Mouse (Mus musculus): ENCODE data around the gene Plg. TPM values are rescaled to one million over a fixed set of nuclear protein-coding genes. Genes with fewer than 3 reads are reported as not detected.

The Plg gene
- polyA plus RNA-seq (2015; fragmentation: Nextera tagmentation; extraction: Ambion mirVana), result 0.16 and 2.0 TPM in 2 replicates

GRCm38 (mm10) chr17:12377981-12378705, at the start of gene Plg:
Plg (plus strand) TSS chr17:12378608.
- no peaks in the 10 kb centered on the region for H3K36me3 ChIP-seq
- no peak within 1 kb of the TSS for H3K4me3 ChIP-seq
- H3K9me3 ChIP-seq (replicated peaks), result no peaks in the 10 kb centered on the region
- H3K27ac ChIP-seq, result no peak within 1 kb of the TSS
- 88% methylated on average over 11 of the region's 11 CpGs for WGBS
- ATAC-seq (replicated peaks; ENCODE audit: insufficient number of reproducible peaks, insufficient read depth, low FRiP score, low read depth), result no peak
- H3K4me2 ChIP-seq, result no peak within 1 kb of the TSS
- no peaks in the 10 kb centered on the region for H3K27me3 ChIP-seq
- H3K9ac ChIP-seq, result no peak within 1 kb of the TSS
- no peaks in the 10 kb centered on the region for H3K4me1 ChIP-seq (replicated peaks)

GRCm38 (mm10) chr17:12335115-12335514, 43.3 kb upstream of the Plg start:
- WGBS, result 67% methylated on average over 6 of the region's 6 CpGs
- no peak for ATAC-seq (replicated peaks; ENCODE audit: insufficient number of reproducible peaks, insufficient read depth, low FRiP score, low read depth)
- Histone ChIP-seq H3K27me3 (no peaks in the 10 kb centered on the region), H3K4me2 (no peak overlapping the region), H3K4me3 (no peak overlapping the region), H3K36me3 (no peaks in the 10 kb centered on the region), H3K9ac (no peak overlapping the region), H3K9me3 (replicated peaks) (no peaks in the 10 kb centered on the region), H3K4me1 (replicated peaks) (peaks cover 8% of the 10 kb centered on the region; the same call in 1 of the 2 replicates), H3K27ac (no peak overlapping the region)

DNA sequence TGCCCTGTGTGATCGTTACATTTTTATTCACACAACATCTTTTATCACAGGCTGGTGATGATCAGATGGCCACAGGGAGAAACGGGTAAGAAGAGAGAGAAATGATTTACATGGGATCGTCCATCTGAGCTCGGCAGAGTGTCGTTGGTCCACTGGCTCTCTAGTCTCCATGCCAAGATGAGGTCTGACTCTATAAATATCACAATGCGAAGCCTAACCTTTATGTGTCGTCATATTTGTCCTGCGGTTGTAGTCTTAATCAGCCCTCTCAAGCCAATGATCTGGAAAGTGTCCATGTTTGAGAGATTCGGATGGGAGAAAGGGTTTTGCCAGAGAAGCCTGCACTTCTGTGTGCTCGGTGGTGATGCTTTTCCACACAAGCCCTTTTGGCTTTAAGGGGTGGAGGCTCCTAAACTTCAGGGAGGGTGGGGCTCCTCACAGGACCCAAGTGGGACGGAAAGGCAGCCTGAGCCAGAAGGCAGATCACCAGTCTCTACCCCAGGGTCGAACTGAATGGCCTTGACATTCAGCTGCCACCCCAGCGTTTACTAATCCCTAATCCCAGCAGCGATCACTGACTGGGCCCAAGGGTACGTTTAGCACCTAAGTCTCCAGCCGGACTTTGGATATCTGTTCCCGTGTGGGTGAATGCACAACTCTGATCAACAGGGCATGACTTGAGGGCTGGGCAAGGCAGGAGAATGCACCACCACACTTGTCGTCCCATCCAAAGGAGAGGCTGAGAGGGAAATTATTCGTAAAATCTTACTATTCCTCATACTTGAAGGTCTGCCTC, 42.1 kb upstream of the Plg start:
- no peaks in the 10 kb centered on the region for H3K36me3 ChIP-seq
- peak overlapping the region; percentile 39 for H3K4me2 ChIP-seq
- no peak overlapping the region for H3K9ac ChIP-seq
- no peaks in the 10 kb centered on the region for H3K9me3 ChIP-seq (replicated peaks)
- H3K27ac ChIP-seq, result peak overlapping the region; percentile 23
- ATAC-seq (replicated peaks; ENCODE audit: insufficient number of reproducible peaks, insufficient read depth, low FRiP score, low read depth), result 0 out of 2 replicates have a peak, but pooled peaks have one; percentile 58
- 58% methylated on average over 19 of the region's 19 CpGs for WGBS
- H3K4me3 ChIP-seq, result no peak overlapping the region
- H3K27me3 ChIP-seq, result no peaks in the 10 kb centered on the region
- peaks cover 8% of the 10 kb centered on the region; the same call in 1 of the 2 replicates for H3K4me1 ChIP-seq (replicated peaks)

DNA sequence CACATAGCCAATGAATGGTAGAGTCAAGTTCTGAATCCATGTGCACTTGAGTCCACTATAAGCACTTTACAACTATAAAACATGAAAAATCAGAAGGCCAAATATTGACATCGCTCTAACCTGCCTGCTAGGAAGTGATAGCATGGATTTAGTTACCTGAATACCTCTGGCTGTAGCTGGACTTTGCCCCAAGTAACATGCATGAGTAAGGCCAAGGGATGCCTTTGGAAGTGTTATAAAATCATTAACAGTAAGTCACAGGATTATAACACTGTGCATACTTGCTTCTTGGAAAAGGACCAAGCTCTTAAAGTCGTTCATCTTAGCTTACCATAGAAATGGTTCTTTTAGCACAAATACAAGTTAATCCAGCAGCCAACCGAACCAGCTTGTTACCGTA, 41.3 kb upstream of the Plg start:
- WGBS, result 80% methylated on average over 4 of the region's 4 CpGs

DNA sequence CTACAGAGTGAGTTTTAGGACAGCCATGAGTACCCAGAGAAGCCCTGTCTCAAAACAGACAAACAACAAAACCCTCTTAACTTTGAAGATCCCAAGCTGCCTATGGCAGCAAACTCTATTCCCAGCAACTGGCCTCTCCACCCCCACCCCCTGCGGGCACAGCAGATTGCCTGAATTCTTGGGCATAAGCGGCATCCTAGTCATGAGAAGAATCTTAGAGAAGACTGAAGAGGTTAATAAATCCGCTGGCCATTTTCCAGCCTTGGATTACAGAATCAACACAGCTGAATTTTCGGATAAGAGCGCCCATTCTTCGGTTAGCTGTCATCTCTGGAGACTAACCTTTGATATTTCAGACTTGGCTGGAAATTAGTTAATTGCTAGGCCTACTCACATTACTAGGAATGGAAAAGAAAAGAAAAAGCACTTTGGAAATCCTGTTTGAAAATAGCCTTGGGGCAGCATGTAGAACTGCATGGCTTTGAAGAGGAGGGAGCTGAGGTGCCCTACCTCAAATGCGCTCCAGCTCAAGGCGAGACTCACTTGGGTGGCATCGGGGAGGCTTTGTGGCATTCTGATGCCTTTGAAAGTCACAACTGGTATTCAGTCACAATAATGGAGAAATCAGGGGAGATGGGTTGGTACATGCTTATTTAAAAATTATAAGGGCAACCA, 34.6 kb upstream of the Plg start:
- Histone ChIP-seq H3K27ac (no peak overlapping the region), H3K4me3 (no peak overlapping the region), H3K27me3 (no peaks in the 10 kb centered on the region), H3K36me3 (no peaks in the 10 kb centered on the region), H3K9me3 (replicated peaks) (no peaks in the 10 kb centered on the region), H3K4me2 (no peak overlapping the region), H3K4me1 (replicated peaks) (no peaks in the 10 kb centered on the region), H3K9ac (no peak overlapping the region)
- 63% methylated on average over 9 of the region's 9 CpGs for WGBS
- no peak for ATAC-seq (replicated peaks; ENCODE audit: insufficient number of reproducible peaks, insufficient read depth, low FRiP score, low read depth)

More for the DNA sequence above, 41.3 kb upstream of the Plg start:
- peaks cover 8% of the 10 kb centered on the region; the same call in 1 of the 2 replicates for H3K4me1 ChIP-seq (replicated peaks)
- H3K27ac ChIP-seq, result no peak overlapping the region
- ATAC-seq (replicated peaks; ENCODE audit: insufficient number of reproducible peaks, insufficient read depth, low FRiP score, low read depth), result no peak
- no peaks in the 10 kb centered on the region for H3K27me3 ChIP-seq
- no peak overlapping the region for H3K9ac ChIP-seq
- H3K36me3 ChIP-seq, result no peaks in the 10 kb centered on the region
- no peak overlapping the region for H3K4me2 ChIP-seq
- no peak overlapping the region for H3K4me3 ChIP-seq
- no peaks in the 10 kb centered on the region for H3K9me3 ChIP-seq (replicated peaks)

- Histone ChIP-seq H3K27ac (no peak overlapping the region), H3K9ac (no peak overlapping the region), H3K36me3 (no peaks in the 10 kb centered on the region), H3K27me3 (no peaks in the 10 kb centered on the region), H3K4me1 (replicated peaks) (no peaks in the 10 kb centered on the region), H3K4me2 (no peak overlapping the region), H3K4me3 (no peak overlapping the region), H3K9me3 (replicated peaks) (no peaks in the 10 kb centered on the region)
- WGBS, result 80% methylated on average over 1 of the region's 1 CpGs
- no peak for ATAC-seq (replicated peaks; ENCODE audit: insufficient number of reproducible peaks, insufficient read depth, low FRiP score, low read depth)
Observed at GRCm38 (mm10) chr17:12347462-12347861, 30.9 kb upstream of the Plg start.

DNA sequence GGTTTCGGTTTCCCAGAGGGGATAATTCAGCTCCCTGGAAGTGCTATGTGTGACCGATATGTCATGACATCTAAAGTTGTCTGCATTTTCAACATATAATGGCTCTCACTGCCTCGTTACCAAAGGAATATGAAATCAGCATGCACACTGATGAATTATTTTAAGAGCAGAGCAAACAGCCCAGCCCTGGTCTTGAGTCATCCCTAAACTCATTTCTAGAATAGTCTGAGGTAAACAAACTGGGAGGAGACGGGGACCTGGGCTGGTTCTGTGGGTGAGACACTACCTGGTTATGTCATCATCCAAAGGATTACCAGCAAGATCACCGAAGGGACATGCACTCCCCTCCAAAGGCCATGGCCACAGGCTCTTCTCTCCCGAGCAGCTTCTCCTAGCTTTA, 26.8 kb upstream of the Plg start:
- WGBS, result 76% methylated on average over 6 of the region's 6 CpGs
- no peak for ATAC-seq (replicated peaks; ENCODE audit: insufficient number of reproducible peaks, insufficient read depth, low FRiP score, low read depth)
- no peaks in the 10 kb centered on the region for H3K27me3 ChIP-seq
- no peaks in the 10 kb centered on the region for H3K9me3 ChIP-seq (replicated peaks)
- H3K27ac ChIP-seq, result no peak overlapping the region
- H3K9ac ChIP-seq, result no peak overlapping the region
- H3K36me3 ChIP-seq, result no peaks in the 10 kb centered on the region
- H3K4me1 ChIP-seq (replicated peaks), result no peaks in the 10 kb centered on the region
- no peak overlapping the region for H3K4me2 ChIP-seq
- H3K4me3 ChIP-seq, result no peak overlapping the region

DNA sequence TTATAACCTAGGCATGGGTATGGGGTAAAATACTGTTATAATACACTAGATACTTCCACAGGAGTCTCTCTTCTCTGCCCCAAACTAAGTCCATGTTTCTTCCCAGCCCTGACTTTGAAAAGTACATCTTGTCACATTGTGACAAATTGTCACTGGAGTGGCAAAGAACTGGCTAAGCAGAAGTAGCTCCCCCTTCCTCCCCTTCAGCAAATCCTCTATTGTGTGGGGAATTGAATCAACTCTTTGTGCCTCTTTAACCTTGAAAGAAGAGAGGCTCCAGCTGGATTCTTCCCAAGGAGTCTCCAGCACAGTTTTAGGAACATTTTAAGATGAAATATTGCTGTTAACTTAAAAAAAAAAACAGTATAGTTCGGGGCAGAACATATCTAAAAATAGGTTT, 25.6 kb upstream of the Plg start:
- ATAC-seq (replicated peaks; ENCODE audit: insufficient number of reproducible peaks, insufficient read depth, low FRiP score, low read depth), result no peak
- Histone ChIP-seq H3K4me2 (no peak overlapping the region), H3K27ac (no peak overlapping the region), H3K27me3 (no peaks in the 10 kb centered on the region), H3K4me3 (no peak overlapping the region), H3K9ac (no peak overlapping the region), H3K36me3 (no peaks in the 10 kb centered on the region), H3K9me3 (replicated peaks) (no peaks in the 10 kb centered on the region), H3K4me1 (replicated peaks) (no peaks in the 10 kb centered on the region)
- 34% methylated on average over 1 of the region's 1 CpGs for WGBS

GRCm38 (mm10) chr17:12359876-12360275, 18.5 kb upstream of the Plg start:
- no peak for ATAC-seq (replicated peaks; ENCODE audit: insufficient number of reproducible peaks, insufficient read depth, low FRiP score, low read depth)
- Histone ChIP-seq H3K4me1 (replicated peaks) (peaks cover 5% of the 10 kb centered on the region), H3K9ac (no peak overlapping the region), H3K9me3 (replicated peaks) (no peaks in the 10 kb centered on the region), H3K4me3 (no peak overlapping the region), H3K4me2 (no peak overlapping the region), H3K27me3 (no peaks in the 10 kb centered on the region), H3K27ac (no peak overlapping the region), H3K36me3 (no peaks in the 10 kb centered on the region)
- WGBS, result 85% methylated on average over 15 of the region's 15 CpGs

GRCm38 (mm10) chr17:12363601-12364425, 14.6 kb upstream of the Plg start:
- H3K27me3 ChIP-seq, result no peaks in the 10 kb centered on the region
- no peak overlapping the region for H3K27ac ChIP-seq
- peaks cover 8% of the 10 kb centered on the region for H3K4me1 ChIP-seq (replicated peaks)
- no peak overlapping the region for H3K4me2 ChIP-seq
- no peak overlapping the region for H3K9ac ChIP-seq
- H3K9me3 ChIP-seq (replicated peaks), result no peaks in the 10 kb centered on the region
- H3K4me3 ChIP-seq, result no peak overlapping the region
- ATAC-seq (replicated peaks; ENCODE audit: insufficient number of reproducible peaks, insufficient read depth, low FRiP score, low read depth), result no peak
- no peaks in the 10 kb centered on the region for H3K36me3 ChIP-seq
- 68% methylated on average over 11 of the region's 11 CpGs for WGBS

GRCm38 (mm10) chr17:12364426-12364735, 14.0 kb upstream of the Plg start:
- Histone ChIP-seq H3K9ac (no peak overlapping the region), H3K9me3 (replicated peaks) (no peaks in the 10 kb centered on the region), H3K36me3 (no peaks in the 10 kb centered on the region), H3K4me2 (no peak overlapping the region), H3K4me3 (no peak overlapping the region), H3K27ac (no peak overlapping the region), H3K4me1 (replicated peaks) (peaks cover 8% of the 10 kb centered on the region), H3K27me3 (no peaks in the 10 kb centered on the region)
- ATAC-seq (replicated peaks; ENCODE audit: insufficient number of reproducible peaks, insufficient read depth, low FRiP score, low read depth), result no peak
- WGBS, result 52% methylated on average over 8 of the region's 8 CpGs

Data from heart, embryonic 15.5 days (tissue).